Mouse (Mus musculus): Measurements from ENCODE around the gene Sytl2. TPM values are rescaled to one million over a fixed set of nuclear protein-coding genes. Genes with fewer than 3 reads are reported as not detected.
A peak's percentile ranks its signal among the peaks of the same experiment; 100 is the strongest.

Gene Sytl2
- 100 to 1,000 TPM in 1 of 2 experiments, 10 to 100 TPM in 1; 91.1 to 101 TPM for total RNA-seq (2021)
- long read RNA-seq, experiment 1, full-length matches to known transcripts, result 40 of 78 reads
- long read RNA-seq, experiment 1, partial matches to known transcripts, result 3 of 78 reads
- long read RNA-seq, experiment 1, other reads (novel, unspliced or antisense), result 35 of 78 reads
- long read RNA-seq, experiment 2, transcript Sytl2-215 (11 exons, 2,673 nt), result minor isoform, 5 of 92 reads
- long read RNA-seq, experiment 2, transcript Sytl2-216 (10 exons, 2,568 nt), result major isoform, 35 of 92 reads
- long read RNA-seq, experiment 2, partial matches to known transcripts, result 11 of 92 reads
- long read RNA-seq, experiment 2, other reads (novel, unspliced or antisense), result 38 of 92 reads

DNA sequence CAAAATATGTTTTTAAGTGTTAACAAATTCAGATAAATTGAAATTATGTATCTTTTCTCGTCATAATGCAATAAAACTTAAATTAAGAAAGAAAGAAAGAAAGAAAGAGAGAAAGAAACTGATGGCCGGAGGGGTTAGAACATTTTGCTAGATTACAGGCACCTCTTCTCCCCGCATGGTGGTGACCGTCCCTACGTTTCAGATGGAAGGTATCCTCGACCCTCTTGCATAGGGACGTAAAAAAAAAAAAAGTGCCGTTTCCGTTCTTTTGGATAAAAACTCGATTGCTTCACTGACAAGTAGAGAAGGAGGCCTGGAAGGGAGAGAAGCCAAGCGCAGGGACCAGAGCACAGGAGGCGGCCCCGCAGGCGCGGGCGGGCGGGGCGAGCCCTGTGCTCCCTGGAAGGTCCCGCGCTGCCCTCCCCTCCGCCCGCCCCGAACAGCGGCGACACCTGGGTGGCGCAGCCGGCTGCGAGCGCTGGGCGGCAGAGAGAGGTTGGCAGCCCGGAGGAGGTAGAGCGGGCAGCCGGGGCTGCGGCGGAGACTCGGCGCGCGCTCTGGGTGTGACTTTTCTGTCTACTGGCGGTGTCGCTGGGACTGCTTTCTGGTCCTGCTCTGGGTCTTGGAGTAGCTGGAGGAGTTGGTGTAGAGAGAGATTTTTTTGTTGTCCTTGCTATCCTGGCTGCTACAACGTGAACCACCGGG lies at the start of gene Sytl2:
Gene Sytl2 (plus strand): TSS at position 311 of the 705 bp plus-strand sequence.
- peak; percentile 33 to 58 for DNase-seq (ENCODE audit: low spot score in 2 of 2)

DNA sequence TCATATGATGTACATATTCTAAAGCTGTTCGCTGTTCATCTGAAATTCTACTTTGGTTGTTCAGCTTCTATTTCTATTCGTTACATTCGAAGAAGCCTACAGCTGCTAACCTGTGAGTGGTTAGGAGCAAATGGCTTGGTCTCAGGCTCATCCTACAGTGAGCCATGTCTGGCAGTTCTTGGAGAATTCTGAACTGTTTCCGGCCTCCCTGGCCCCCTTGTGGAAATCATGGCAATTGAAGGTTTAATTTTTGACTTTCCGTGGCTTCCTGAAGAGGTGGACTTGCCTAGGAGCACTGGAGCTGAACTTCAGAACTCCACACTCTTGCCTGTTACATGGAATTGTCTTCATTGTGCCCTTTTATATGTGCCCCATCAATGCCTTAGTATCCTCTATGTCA lies 49.1 kb upstream of the Sytl2 start:
- no peak for DNase-seq (ENCODE audit: low spot score in 2 of 2)

DNA sequence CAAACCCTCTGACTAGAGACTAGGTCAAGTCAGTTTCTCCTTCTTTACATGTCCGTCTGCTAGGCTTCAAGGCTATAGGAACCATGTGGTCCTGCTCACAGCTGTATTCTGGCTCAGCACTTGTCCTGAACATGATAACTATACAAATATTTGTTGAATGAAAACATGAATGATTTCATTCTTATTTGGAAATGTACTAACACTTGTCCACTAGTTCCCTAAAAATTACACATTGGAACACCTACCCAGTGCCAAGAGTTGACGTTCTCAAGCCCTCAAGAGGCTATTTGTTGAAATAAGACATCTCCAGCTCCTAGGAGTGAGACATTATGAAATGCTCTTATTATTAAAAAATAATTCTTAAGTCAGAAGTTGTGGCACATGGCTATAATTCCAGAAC lies 43.4 kb upstream of the Sytl2 start:
- no peak for DNase-seq (ENCODE audit: low spot score in 2 of 2)

DNA sequence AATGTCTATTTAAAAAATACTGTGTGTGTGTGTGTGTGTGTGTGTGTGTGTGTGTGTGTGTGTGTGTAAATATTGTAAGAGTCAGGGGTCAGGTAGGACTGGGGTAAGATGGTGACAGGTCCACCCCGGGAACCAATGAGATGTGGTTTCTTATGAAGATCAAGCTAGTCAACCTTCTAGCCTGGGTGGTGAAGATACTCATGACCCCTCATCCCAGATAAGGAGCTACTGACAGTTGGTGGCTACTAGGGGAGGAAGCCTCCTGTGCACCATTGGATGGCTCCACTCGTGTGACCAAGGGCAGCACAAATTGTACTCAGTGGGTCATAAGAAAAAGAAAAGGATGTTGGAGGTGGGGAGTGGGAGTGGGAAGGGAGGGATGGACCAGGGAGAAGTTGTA lies 42.2 kb upstream of the Sytl2 start:
- DNase-seq (ENCODE audit: low spot score in 2 of 2), result no peak

DNA sequence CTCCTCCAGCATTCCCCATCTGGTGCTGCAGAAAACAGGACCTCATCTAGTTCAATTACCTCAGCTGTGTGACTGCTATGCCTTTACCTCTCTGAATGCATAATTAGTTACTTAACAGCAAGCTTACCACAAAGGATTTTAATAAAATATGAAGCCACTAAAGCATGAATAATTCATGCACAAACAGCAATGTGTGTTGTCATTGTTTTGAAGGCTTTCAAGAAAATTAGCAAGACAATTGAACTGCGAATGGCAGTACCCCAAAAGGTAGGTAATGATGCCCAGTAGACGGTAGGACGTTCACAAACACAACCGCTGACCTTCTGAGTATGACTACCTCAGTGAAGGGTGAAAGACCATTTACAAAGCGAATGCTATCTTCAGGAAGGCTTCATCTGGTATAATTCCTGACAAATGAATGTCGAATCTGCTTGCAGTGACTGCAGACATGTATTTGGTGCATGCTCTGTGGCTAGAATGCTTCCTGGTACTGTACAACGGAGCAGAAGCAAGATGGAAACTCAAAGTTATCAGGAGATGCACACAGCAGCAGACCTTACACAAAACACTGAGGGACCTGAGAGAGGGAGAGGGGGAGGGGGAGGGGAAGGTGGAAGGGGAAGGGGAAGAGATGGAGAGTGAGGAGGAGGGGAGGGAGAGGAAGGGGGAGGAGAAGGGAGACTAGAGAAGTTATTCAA lies 40.0 kb upstream of the Sytl2 start:
- DNase-seq (ENCODE audit: low spot score in 2 of 2), result no peak

DNA sequence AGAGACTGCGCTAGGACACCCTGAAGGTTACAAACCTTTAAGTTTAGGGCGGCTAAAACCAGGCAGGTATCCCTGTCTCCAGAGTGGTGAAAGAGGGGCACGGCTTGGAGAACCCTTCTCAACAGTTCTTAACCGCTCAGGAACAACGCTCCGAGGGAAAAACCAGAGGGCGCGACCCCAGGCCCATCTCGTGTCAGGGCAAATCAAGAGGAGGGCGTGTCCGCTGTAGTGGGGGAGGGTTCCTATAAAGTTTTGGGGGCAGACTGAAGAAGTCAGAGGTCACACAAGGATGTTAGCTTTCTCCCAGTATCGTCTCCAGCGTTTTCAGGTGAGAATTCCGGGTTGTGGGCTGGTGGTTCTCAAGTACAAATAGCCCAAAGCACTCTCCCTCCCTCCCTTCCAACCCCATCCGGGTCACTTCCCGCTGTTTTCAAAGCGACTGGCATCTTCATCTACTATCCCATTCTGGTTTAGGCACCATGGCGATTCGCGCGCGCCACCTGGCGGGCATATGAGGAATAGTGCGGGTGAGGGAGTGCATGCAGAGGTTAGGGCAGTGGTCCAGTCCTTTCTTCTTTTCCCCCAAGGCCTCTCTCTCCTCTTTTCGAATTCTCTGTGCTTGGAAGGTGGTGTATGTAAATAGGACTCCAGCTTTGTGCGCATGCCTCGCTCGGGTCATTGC lies 36.6 kb upstream of the Sytl2 start, which contains the start of gene Ccdc83:
Gene Ccdc83 (minus strand): TSS at position 489 of the 682 bp plus-strand sequence.
- peak; percentile 78 to 80 for DNase-seq (ENCODE audit: low spot score in 2 of 2)

DNA sequence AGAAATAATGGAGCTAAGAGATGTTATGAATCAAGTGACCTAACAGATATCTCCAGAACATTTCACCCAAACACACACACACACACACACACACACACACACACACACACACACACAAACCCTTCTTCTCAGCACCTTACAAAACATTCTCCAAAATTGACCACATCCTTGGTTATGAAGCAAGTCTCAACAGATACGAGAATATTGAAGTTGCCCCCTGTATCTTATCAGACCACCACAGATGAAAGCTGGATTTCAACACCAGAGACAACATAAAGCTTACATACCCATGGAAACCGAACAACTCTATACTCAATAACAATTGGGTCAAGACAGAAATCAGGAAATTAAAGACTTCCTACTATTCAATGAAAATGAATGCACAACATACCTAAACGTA lies 31.9 kb upstream of the Sytl2 start:
- DNase-seq (ENCODE audit: low spot score in 2 of 2), result no peak

DNA sequence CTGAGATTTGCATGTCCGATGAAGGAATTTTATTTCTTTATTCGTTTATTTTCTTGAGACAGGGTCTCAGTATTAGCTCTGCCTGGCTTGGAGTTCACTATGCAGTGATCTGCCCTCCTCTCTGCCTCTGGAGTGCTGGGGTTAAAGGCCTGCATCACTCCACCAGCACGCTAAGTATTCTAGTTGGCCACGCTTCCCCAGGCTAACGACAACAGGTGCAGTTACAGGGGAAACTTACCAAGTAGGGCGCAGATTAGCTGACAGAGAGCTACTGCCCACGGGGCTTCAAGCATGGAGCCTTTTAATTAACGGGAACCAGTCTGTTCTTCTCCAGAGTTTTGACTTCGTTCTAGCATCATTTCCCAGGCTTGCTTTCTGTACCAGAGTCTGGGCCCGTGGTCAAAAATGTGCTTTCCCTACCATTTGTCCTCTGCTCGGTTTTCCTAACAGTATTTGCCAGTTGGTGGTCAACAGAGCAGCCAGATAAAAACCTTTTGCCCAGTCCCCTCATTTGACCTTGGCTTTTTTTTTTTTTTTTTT lies 27.4 kb upstream of the Sytl2 start:
- DNase-seq (ENCODE audit: low spot score in 2 of 2), result peak in 1 of 2 experiments; percentile 30

DNA sequence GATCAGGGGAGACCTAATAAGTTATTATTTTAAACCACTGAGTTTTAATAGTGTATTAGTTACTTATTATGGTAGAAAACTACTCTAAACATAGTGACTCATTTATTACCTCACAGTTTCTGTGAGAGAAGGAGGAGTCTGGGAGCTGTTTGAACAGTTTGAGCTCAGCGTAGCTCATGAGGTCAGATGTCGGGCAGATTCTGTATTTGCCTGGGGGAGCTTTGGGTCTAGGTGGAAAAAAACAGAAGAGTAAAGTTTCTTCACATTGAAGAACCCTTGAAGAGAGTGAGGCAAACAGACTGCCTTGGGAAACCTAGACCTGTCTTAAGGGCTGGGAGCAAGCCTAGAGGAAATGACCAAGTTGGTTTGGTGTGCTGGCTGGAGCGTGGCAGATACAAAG lies 24.8 kb upstream of the Sytl2 start:
- DNase-seq (ENCODE audit: low spot score in 2 of 2), result no peak

DNA sequence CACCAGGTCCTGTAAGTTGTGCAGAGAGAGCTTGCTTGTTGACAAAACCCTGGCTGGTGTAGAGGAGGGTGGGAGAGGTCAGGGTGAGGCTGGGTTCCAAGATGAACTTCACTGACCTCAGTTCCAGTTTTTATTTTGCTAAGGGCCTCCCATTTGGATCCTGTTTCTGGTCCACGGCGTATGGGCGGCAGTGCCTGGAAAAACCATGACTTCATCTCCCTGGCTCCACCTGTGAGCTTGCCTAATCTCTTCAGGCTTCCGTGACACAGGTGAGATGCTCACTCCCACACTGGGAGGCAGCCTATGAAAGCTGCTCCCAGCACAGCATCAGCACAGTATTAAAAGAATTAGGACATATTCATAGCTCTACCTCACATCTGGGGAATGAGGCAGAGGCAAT lies 24.3 kb upstream of the Sytl2 start:
- DNase-seq (ENCODE audit: low spot score in 2 of 2), result no peak

DNA sequence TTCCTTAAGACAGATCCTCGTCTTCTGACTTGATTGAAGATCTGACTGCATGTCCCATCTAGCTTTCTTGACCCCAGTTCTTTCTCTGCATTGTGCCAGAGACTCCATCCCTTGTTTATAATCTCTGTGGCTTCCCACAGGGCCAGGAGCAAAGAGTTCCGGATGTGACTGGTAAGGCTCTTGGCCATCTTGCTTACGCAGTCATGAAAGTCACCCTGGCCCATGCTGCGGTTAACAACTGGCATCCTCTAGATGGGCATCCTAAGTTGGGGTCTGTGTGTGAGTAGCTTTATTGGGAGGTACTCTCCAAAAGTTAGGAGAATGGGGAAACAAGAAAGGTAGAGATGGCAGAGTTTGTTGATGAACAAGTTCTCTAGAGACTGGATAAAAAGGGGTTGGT lies 22.9 kb upstream of the Sytl2 start:
- DNase-seq (ENCODE audit: low spot score in 2 of 2), result no peak

DNA sequence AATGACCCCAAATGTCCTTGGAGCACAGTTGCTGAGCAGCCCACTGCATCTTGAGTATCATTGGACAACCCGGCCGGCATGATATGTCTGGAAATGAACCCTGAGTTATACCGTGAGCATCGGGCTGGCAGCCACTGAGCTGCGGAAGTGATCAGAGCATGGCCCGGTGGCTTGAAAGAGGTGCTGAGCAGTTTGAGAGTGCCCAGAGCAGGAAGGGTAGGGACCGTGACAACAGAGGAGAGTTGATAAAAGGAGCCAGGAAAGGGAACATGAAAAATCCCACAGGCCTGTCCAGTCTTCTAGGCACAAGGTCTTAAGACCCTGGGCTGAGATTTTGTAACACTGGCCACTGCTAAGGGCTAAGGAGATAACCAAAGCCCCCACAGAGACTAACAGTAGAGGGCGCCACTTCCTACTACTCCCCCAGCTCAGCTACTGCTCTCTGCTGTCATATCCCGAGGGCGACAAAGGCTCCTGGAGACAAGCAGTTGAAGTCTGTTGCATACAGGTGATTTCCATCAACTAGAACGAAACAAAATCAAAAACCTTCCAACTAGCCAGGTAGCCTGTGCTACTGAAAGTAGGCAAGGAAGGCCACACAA lies 21.7 kb upstream of the Sytl2 start:
- peak in 1 of 2 experiments; percentile 33 for DNase-seq (ENCODE audit: low spot score in 2 of 2)

DNA sequence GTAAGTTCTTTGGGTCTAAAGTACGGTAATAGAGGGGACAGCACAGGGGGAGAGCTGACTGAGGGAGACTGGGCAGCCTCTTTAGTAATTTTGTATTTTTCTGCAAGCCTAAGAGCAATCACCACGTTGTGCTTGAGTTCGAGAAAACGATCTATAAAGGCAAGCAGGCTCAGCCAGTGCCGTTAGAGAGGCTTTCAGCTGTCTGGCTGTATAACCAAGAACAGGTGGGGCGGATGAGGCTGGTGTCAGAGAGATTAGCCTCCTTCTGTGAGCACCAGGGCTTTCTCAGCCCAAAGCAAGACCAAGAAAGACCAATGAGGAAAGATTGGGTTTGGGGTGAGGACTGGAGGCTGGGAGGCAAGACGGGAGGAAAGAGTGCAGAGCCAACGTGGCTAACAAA lies 21.2 kb upstream of the Sytl2 start:
- no peak for DNase-seq (ENCODE audit: low spot score in 2 of 2)

DNA sequence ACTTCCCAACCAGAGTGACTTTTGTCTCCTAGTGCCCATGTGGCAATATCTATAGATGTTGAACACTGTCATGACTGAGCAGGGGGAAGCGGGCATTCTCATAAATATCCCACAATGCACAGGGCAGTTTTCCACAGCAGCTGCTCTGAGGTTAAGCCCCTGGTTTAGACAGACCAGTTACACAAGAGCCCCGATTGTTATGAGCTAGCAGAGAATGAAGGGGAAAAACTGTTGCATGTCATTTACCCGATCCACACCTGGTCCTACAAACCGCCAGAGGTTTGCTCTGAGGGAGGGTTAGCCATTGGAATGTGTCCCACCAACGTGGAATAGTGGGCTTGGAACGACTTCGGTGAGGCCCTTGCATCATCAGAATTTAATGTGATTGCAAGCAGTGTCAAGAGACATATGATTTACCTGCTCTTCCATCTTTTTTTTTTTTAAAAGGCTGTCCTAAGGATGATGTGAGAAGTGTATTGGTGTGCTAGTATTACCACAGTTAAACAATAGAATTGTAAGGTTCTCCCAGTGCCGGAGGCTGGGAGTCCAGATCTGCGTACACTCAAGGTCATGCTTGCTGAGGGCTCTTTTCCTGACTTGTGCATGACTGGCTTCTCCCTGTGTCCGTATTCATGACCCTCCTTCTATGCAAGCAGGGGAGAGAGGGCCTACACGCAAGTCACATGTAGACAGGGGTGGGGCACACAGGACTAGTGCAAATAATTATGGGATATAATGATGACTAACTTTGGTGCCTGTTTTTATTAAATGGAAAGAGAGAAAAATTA lies 20.1 kb upstream of the Sytl2 start:
- DNase-seq (ENCODE audit: low spot score in 2 of 2), result no peak

DNA sequence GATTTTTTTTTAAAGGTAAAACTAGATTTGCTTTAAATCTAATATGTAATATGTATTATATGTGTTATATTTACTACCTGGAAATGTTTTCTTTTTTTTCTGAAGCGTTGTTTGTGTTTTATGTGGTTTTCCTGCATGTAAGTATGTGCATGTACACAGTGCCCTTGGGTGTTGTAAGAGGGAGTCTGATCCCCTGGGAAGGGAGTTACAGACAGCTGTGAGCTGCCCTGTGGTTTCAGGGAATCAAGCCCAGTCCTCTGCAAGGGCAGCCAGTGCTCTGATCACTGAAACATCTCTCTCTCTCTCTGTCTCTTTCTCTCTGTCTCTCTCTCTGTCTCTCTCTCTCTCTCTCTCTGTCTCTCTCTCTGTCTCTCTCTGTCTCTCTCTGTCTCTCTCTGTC lies 19.3 kb upstream of the Sytl2 start:
- no peak for DNase-seq (ENCODE audit: low spot score in 2 of 2)

DNA sequence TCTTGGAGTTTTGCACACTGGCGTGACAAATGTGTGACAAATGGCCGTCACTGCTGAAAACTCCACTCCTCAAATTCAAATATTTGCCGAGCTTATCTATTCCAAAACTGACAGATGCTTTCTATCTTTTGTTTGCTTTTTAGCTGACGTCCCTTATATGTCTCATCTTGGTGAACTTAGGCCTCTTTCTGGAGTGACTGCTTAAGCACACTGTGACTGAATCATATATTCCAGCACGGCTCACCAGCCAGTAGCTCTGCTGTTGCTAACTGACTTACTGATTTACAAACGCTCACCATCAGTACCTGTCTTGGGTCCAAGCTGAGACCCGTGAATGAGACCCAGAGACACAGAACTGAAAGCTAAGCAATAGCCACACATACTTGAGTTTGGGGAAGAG lies 17.3 kb upstream of the Sytl2 start:
- DNase-seq (ENCODE audit: low spot score in 2 of 2), result no peak

DNA sequence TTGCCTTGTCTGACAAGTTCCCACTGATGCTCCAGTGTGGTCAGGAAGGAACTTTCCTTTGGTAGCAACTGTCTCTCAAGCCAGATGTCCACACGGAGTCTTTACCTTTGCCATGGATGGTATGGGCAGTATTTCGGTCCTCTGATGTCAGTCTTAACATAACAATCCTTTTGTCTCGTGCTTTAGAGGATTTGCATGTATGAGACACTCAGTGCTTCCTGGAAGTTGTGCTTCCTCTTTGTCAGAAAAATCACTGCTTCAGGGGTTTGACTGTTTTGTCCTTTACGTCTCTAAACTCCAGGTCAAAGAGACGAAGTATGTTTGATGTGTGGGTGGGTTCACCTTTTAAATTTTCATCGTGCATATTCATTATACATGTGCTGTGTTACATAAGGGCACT lies 10.2 kb upstream of the Sytl2 start:
- DNase-seq (ENCODE audit: low spot score in 2 of 2), result no peak

DNA sequence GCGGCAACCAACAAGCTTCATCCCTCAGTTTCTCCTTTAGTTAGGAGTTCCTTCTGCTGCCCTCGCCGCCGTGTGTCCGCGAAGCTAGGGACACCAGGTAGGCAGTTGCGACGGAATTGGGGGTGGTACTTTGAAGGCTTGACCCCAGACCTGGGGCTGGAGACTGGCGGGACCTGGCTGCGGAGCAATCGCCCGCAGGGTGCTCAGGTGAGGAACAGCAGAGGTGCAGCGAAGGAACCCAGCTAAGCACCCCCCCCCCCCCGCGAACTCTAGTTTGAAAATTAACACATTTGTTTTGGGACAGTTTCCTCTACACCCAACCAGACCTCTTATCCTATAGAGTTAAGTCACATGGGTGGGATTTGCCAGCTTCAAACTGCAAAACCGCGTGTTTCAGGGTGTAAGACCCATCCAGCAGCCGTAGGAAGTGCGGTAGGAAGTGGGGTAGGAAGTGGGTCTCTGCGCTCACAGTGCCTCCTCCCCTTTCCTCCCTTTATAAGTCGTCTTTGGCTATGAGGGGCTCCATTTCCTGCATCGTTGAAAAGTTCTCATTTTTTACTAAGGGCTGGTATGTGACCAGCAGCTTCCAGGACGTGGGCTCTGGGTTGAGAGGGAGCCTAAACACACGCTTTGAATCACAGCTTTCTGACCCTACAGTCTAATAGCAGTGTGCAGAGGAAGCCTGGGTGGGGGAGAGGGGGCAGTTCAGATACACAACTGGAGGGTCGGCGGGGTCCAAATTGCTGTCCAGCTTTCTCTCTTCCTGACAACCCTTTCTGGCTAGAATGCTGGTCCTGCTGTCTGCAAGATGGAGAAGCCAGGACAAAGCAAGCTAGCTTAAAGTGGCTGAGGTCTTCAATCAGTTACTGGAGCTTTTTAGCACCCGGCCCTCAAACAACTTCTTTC lies 848 bp downstream of the Sytl2 start:
- DNase-seq (ENCODE audit: low spot score in 2 of 2), result no peak

DNA sequence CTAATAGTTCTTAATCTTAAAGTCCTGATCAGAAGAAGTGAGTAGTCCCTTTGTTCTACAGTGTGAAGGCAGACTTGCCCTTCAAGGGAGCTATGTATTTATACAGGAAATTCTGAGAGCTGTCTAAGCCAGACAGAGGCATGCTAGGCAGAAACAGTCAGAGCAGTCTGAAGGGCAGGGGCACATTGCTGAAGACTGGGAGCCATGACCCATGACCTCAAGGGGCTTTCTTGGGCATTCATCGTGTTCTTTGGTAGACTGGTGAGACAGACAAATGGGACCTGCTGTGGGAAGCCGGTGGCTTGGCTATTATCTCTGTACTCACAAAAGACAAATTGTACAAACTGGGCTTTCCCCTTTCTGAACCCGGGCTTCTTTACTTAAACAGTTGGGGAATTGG lies 4.0 kb downstream of the Sytl2 start:
- DNase-seq (ENCODE audit: low spot score in 2 of 2), result no peak

Measured in gastrocnemius, postnatal 4 days (tissue).